Mouse (Mus musculus) c-Kit-negative CD71-positive TER-119-positive erythroid progenitor cells, embryonic 14.5 days (primary cell): ENCODE measurements around the gene Vmn1r81.

Experiments used
- DNase-seq: peaks from one replicate; pipeline ENCODE4 v3.0.0-alpha.2; 2013; ENCODE audit warnings: low read depth, low spot score

Vmn1r81 gene

GRCm38 (mm10) chr7:12268169-12268568 is at the start of gene Vmn1r81:
Gene Vmn1r81, minus strand, starts transcription at chr7:12268269.
- DNase-seq = no peak

GRCm38 (mm10) chr7:12300130-12300529 is 32.1 kb upstream of the Vmn1r81 start, which contains the start of gene Vmn1r82:
Gene Vmn1r82, plus strand, starts transcription at chr7:12300430.
- no peak for DNase-seq

- DNase-seq = no peak
Observed at GRCm38 (mm10) chr7:12204141-12204540, 63.9 kb downstream of the Vmn1r81 start.
